Mouse (Mus musculus): Measurements from ENCODE around the gene Elf4. TPM values are rescaled to one million over a fixed set of nuclear protein-coding genes. Genes with fewer than 3 reads are reported as not detected.

Elf4 gene
- polyA plus RNA-seq, 1 experiment: 36.8 TPM

DNA sequence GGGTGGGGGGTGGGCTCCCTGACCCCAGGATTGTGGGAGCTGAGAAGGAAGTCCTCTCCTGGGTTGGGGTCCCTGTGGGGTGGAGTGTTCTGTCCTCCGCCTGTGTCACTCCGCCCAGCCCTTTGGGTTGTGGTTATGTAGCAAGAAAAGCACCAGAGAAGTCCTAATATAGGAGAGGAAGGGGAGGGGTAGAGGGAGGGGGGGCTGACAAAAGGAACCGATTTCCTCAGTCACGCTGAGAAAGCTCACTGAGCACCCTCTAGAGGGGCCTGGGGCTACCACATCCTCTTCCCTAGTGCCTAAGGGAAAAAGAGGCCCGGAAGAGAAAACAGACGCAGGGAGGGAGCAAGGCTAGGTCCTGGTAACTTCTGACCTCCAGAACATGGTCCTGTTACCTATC is 33.4 kb downstream of the Elf4 start:
- Histone ChIP-seq H3K4me3 (ENCODE audit: low read depth, low read length) (no peak overlapping the region), H3K27me3 (ENCODE audit: control insufficient read depth, insufficient read depth, low read length) (no peaks in the 10 kb centered on the region), H3K36me3 (ENCODE audit: control insufficient read depth, insufficient read depth, low read length) (no peaks in the 10 kb centered on the region), H3K4me1 (ENCODE audit: control insufficient read depth, insufficient read depth, insufficient read length, low read length) (peaks cover 41% of the 10 kb centered on the region), H3K27ac (ENCODE audit: insufficient read depth, low read depth, low read length) (peak overlapping the region; percentile 41)
- TF ChIP-seq POLR2A (IDR thresholded peaks at IDR 0.05; ENCODE audit: low read depth, low read length) (no peak), CTCF (IDR thresholded peaks at IDR 0.05; ENCODE audit: extremely low read depth, insufficient read length, insufficient replicate concordance, low read depth, low read length) (0 out of 2 replicates have a peak, but pooled peaks have one; percentile 9)
- WGBS: 66% methylated on average over 6 of the region's 6 CpGs

GRCm38 (mm10) chrX:48429100-48429499 is 33.8 kb downstream of the Elf4 start:
- no peak for TF ChIP-seq CTCF (IDR thresholded peaks at IDR 0.05; ENCODE audit: extremely low read depth, insufficient read length, insufficient replicate concordance, low read depth, low read length)
- TF ChIP-seq POLR2A (IDR thresholded peaks at IDR 0.05; ENCODE audit: low read depth, low read length): no peak

DNA sequence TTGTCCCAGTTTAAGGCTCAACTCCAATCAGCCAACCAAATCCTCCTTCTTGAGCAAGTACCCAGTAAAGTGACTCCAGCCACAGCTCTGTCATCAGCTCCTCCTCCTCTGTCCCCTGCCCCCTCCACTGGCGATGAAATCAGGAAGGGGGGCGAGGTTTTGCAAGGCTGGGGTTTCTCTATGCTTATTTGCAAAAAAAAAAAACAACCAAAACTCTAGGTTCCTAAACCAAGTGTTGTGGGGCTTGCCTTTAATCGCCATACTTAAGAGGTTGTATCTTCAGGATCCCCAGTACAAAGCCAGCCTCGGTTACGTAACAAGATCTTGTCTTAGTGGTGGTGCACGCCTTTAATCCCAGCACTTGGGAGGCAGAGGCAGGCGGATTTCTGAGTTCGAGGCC is 34.3 kb downstream of the Elf4 start:
- WGBS: 75% methylated on average over 8 of the region's 8 CpGs
- Histone ChIP-seq H3K27me3 (ENCODE audit: control insufficient read depth, insufficient read depth, low read length) (no peaks in the 10 kb centered on the region), H3K4me3 (ENCODE audit: low read depth, low read length) (no peak overlapping the region), H3K27ac (ENCODE audit: insufficient read depth, low read depth, low read length) (no peak overlapping the region; the same call in 1 of the 2 replicates), H3K36me3 (ENCODE audit: control insufficient read depth, insufficient read depth, low read length) (no peaks in the 10 kb centered on the region), H3K4me1 (ENCODE audit: control insufficient read depth, insufficient read depth, insufficient read length, low read length) (peaks cover 39% of the 10 kb centered on the region)
- no peak for TF ChIP-seq POLR2A (IDR thresholded peaks at IDR 0.05; ENCODE audit: low read depth, low read length)
- no peak for TF ChIP-seq CTCF (IDR thresholded peaks at IDR 0.05; ENCODE audit: extremely low read depth, insufficient read length, insufficient replicate concordance, low read depth, low read length)

More at GRCm38 (mm10) chrX:48429100-48429499, 33.8 kb downstream of the Elf4 start:
- Histone ChIP-seq H3K4me1 (ENCODE audit: control insufficient read depth, insufficient read depth, insufficient read length, low read length) (peaks cover 41% of the 10 kb centered on the region), H3K4me3 (ENCODE audit: low read depth, low read length) (no peak overlapping the region), H3K27me3 (ENCODE audit: control insufficient read depth, insufficient read depth, low read length) (no peaks in the 10 kb centered on the region), H3K36me3 (ENCODE audit: control insufficient read depth, insufficient read depth, low read length) (no peaks in the 10 kb centered on the region), H3K27ac (ENCODE audit: insufficient read depth, low read depth, low read length) (no peak overlapping the region)

GRCm38 (mm10) chrX:48428241-48428640 is 34.7 kb downstream of the Elf4 start:
- H3K27ac ChIP-seq (ENCODE audit: insufficient read depth, low read depth, low read length): peak overlapping the region; percentile 49; the same call in 1 of the 2 replicates
- H3K4me3 ChIP-seq (ENCODE audit: low read depth, low read length): no peak overlapping the region
- no peak for TF ChIP-seq POLR2A (IDR thresholded peaks at IDR 0.05; ENCODE audit: low read depth, low read length)
- no peak for TF ChIP-seq CTCF (IDR thresholded peaks at IDR 0.05; ENCODE audit: extremely low read depth, insufficient read length, insufficient replicate concordance, low read depth, low read length)
- WGBS: 68% methylated on average over 6 of the region's 6 CpGs
- H3K27me3 ChIP-seq (ENCODE audit: control insufficient read depth, insufficient read depth, low read length): no peaks in the 10 kb centered on the region
- H3K4me1 ChIP-seq (ENCODE audit: control insufficient read depth, insufficient read depth, insufficient read length, low read length): peaks cover 39% of the 10 kb centered on the region
- no peaks in the 10 kb centered on the region for H3K36me3 ChIP-seq (ENCODE audit: control insufficient read depth, insufficient read depth, low read length)

DNA sequence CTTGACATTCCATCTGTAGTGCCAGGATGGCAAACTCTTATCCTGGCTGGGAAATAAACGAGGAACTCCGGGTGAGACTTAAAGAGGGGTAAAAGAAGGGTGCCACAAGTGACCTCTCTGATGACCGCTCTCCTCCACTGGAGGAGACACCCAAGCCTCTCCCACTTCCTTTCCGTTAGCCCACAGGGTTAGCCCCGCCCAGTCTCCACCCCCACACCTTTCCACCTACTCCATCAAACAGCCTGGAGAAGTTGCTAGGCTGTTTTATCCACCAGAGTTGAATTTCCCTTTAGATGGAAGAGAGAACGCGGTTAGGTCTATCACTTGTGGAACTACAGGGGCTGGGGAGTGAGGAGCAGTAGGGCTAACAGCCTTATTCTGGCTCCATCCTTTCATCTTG is 37.7 kb downstream of the Elf4 start:
- Histone ChIP-seq H3K4me1 (ENCODE audit: control insufficient read depth, insufficient read depth, insufficient read length, low read length) (peaks cover 36% of the 10 kb centered on the region), H3K4me3 (ENCODE audit: low read depth, low read length) (peak overlapping the region; percentile 31; the same call in 1 of the 2 replicates), H3K36me3 (ENCODE audit: control insufficient read depth, insufficient read depth, low read length) (peaks cover 9% of the 10 kb centered on the region; the same call in 1 of the 2 replicates), H3K27ac (ENCODE audit: insufficient read depth, low read depth, low read length) (peak overlapping the region; percentile 85), H3K27me3 (ENCODE audit: control insufficient read depth, insufficient read depth, low read length) (no peaks in the 10 kb centered on the region)
- TF ChIP-seq CTCF (IDR thresholded peaks at IDR 0.05; ENCODE audit: extremely low read depth, insufficient read length, insufficient replicate concordance, low read depth, low read length) (no peak), POLR2A (IDR thresholded peaks at IDR 0.05; ENCODE audit: low read depth, low read length) (no peak)
- WGBS: 27% methylated on average over 7 of the region's 7 CpGs

DNA sequence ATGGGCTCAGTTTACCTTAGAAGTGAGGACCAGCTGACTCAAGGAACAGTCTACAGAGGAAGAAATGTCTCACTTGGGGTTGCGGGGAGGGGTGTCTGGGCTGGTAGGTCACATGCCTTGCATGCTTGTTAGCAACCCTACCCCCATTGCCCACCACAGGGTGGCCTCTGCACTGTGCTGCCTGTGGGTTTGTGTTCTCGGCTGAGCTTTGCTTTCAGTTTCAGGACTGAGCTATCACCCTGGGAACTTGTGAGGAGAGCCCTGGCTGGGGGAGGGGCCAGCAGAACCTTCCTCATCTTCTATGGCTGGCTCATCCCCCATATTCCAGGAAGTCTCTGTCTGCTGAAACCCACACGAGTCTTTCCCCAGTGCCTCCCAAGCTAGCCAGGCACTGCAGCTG is 38.3 kb downstream of the Elf4 start:
- Histone ChIP-seq H3K36me3 (ENCODE audit: control insufficient read depth, insufficient read depth, low read length) (peaks cover 12% of the 10 kb centered on the region), H3K4me1 (ENCODE audit: control insufficient read depth, insufficient read depth, insufficient read length, low read length) (peaks cover 36% of the 10 kb centered on the region), H3K27ac (ENCODE audit: insufficient read depth, low read depth, low read length) (peak overlapping the region; percentile 85), H3K27me3 (ENCODE audit: control insufficient read depth, insufficient read depth, low read length) (no peaks in the 10 kb centered on the region), H3K4me3 (ENCODE audit: low read depth, low read length) (peak overlapping the region; percentile 31)
- TF ChIP-seq CTCF (IDR thresholded peaks at IDR 0.05; ENCODE audit: extremely low read depth, insufficient read length, insufficient replicate concordance, low read depth, low read length) (no peak), POLR2A (IDR thresholded peaks at IDR 0.05; ENCODE audit: low read depth, low read length) (no peak)
- WGBS: 24% methylated on average over 3 of the region's 3 CpGs

DNA sequence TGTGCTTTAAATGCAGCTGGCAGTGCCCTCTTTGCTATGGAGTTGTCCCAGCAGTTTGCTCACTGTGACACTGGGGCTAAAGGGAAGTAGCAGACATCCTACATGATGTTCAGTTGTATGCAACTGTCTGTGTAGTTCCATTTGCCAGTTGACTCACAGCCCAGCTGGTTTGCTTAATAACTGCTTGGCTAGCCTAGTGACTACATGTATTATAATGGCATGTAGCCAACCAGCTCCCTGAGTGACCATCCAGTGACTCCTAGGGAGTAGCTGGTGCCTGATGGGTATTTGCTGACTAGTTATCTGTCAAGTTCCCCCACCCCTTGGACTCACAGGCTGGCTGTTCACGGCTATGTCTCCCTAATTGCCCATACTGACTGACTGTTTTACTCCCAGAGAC is 39.3 kb downstream of the Elf4 start:
- peak overlapping the region; percentile 83 for H3K27ac ChIP-seq (ENCODE audit: insufficient read depth, low read depth, low read length)

More for the DNA sequence above, 39.3 kb downstream of the Elf4 start:
- H3K36me3 ChIP-seq (ENCODE audit: control insufficient read depth, insufficient read depth, low read length): peaks cover 16% of the 10 kb centered on the region
- H3K4me3 ChIP-seq (ENCODE audit: low read depth, low read length): no peak overlapping the region
- peaks cover 41% of the 10 kb centered on the region for H3K4me1 ChIP-seq (ENCODE audit: control insufficient read depth, insufficient read depth, insufficient read length, low read length)
- TF ChIP-seq POLR2A (IDR thresholded peaks at IDR 0.05; ENCODE audit: low read depth, low read length) (no peak), CTCF (IDR thresholded peaks at IDR 0.05; ENCODE audit: extremely low read depth, insufficient read length, insufficient replicate concordance, low read depth, low read length) (no peak)
- H3K27me3 ChIP-seq (ENCODE audit: control insufficient read depth, insufficient read depth, low read length): no peaks in the 10 kb centered on the region
- WGBS: 33% methylated on average over 1 of the region's 1 CpGs

Data from small intestine, adult 2 months (tissue).